Mouse (Mus musculus): ENCODE data around the gene Arl13b. TPM values are rescaled to one million over a fixed set of nuclear protein-coding genes. Genes with fewer than 3 reads are reported as not detected.
A peak's percentile ranks its signal among the peaks of the same experiment; 100 is the strongest.

Gene Arl13b
- total and polyA plus RNA-seq, 2 experiments from 2014 or later: 7.1 to 8.9 TPM

- TF ChIP-seq CTCF (IDR thresholded peaks at IDR 0.05; ENCODE audit: low read depth) (no peak), EP300 (IDR thresholded peaks at IDR 0.05; ENCODE audit: low read depth) (no peak)
- Histone ChIP-seq H3K36me3 (replicated peaks; ENCODE audit: control insufficient read depth, insufficient read depth, low read length) (no peaks in the 10 kb centered on the region), H3K4me2 (ENCODE audit: low read depth, low read length) (peak within 1 kb of the TSS; percentile 76), H3K27me3 (ENCODE audit: control insufficient read depth, insufficient read depth, low read length) (no peaks in the 10 kb centered on the region), H3K27ac (ENCODE audit: low read depth) (peak within 1 kb of the TSS; percentile 73), H3K9ac (replicated peaks; ENCODE audit: low read depth, low read length) (peak within 1 kb of the TSS; percentile 84), H3K4me3 (ENCODE audit: low read depth, low read length) (peak within 1 kb of the TSS; percentile 62), H3K9me3 (replicated peaks; ENCODE audit: control insufficient read depth, low read length) (no peaks in the 10 kb centered on the region), H3K4me1 (ENCODE audit: control insufficient read depth, insufficient read depth) (no peaks in the 10 kb centered on the region)
- peak; percentile 95 for ATAC-seq (ENCODE audit: insufficient read depth, low read depth)
- DNase-seq (ENCODE audit: low spot score): peak; percentile 60
- WGBS: 4% methylated on average over 38 of the region's 42 CpGs
These were observed 7.6 kb upstream of the Arl13b start, which contains the start of gene Pros1 for GRCm38 (mm10) chr16:62854191-62855068. Gene Pros1 (plus strand): TSS chr16:62854307.

GRCm38 (mm10) chr16:62853611-62854126 lies 6.8 kb upstream of the Arl13b start:
- 20% methylated on average over 3 of the region's 3 CpGs for WGBS
- DNase-seq (ENCODE audit: low spot score): no peak
- H3K27me3 ChIP-seq (ENCODE audit: control insufficient read depth, insufficient read depth, low read length): no peaks in the 10 kb centered on the region

GRCm38 (mm10) chr16:62852464-62853252 lies 5.8 kb upstream of the Arl13b start:
- Histone ChIP-seq H3K9me3 (replicated peaks; ENCODE audit: control insufficient read depth, low read length) (no peaks in the 10 kb centered on the region), H3K4me3 (ENCODE audit: low read depth, low read length) (no peak overlapping the region), H3K27me3 (ENCODE audit: control insufficient read depth, insufficient read depth, low read length) (no peaks in the 10 kb centered on the region), H3K9ac (replicated peaks; ENCODE audit: low read depth, low read length) (no peak overlapping the region), H3K4me2 (ENCODE audit: low read depth, low read length) (no peak overlapping the region), H3K4me1 (ENCODE audit: control insufficient read depth, insufficient read depth) (no peaks in the 10 kb centered on the region), H3K36me3 (replicated peaks; ENCODE audit: control insufficient read depth, insufficient read depth, low read length) (no peaks in the 10 kb centered on the region), H3K27ac (ENCODE audit: low read depth) (no peak overlapping the region)
- TF ChIP-seq CTCF (IDR thresholded peaks at IDR 0.05; ENCODE audit: low read depth): no peak
- no peak for TF ChIP-seq EP300 (IDR thresholded peaks at IDR 0.05; ENCODE audit: low read depth)
- ATAC-seq (ENCODE audit: insufficient read depth, low read depth): no peak
- 79% methylated on average over 3 of the region's 3 CpGs for WGBS
- DNase-seq (ENCODE audit: low spot score): no peak

More at GRCm38 (mm10) chr16:62853611-62854126, 6.8 kb upstream of the Arl13b start:
- Histone ChIP-seq H3K9ac (replicated peaks; ENCODE audit: low read depth, low read length) (peak overlapping the region; percentile 84), H3K4me3 (ENCODE audit: low read depth, low read length) (peak overlapping the region; percentile 62), H3K27ac (ENCODE audit: low read depth) (peak overlapping the region; percentile 73), H3K36me3 (replicated peaks; ENCODE audit: control insufficient read depth, insufficient read depth, low read length) (no peaks in the 10 kb centered on the region), H3K9me3 (replicated peaks; ENCODE audit: control insufficient read depth, low read length) (no peaks in the 10 kb centered on the region), H3K4me2 (ENCODE audit: low read depth, low read length) (peak overlapping the region; percentile 76), H3K4me1 (ENCODE audit: control insufficient read depth, insufficient read depth) (no peaks in the 10 kb centered on the region)
- ATAC-seq (ENCODE audit: insufficient read depth, low read depth): peak; percentile 29; the same call in 1 of the 2 replicates
- TF ChIP-seq CTCF (IDR thresholded peaks at IDR 0.05; ENCODE audit: low read depth): no peak
- TF ChIP-seq EP300 (IDR thresholded peaks at IDR 0.05; ENCODE audit: low read depth): no peak

GRCm38 (mm10) chr16:62845341-62845740 lies 1.5 kb downstream of the Arl13b start:
- Histone ChIP-seq H3K4me2 (ENCODE audit: low read depth, low read length) (no peak overlapping the region), H3K27ac (ENCODE audit: low read depth) (no peak overlapping the region), H3K9me3 (replicated peaks; ENCODE audit: control insufficient read depth, low read length) (no peaks in the 10 kb centered on the region), H3K4me3 (ENCODE audit: low read depth, low read length) (no peak overlapping the region), H3K4me1 (ENCODE audit: control insufficient read depth, insufficient read depth) (no peaks in the 10 kb centered on the region), H3K9ac (replicated peaks; ENCODE audit: low read depth, low read length) (no peak overlapping the region), H3K36me3 (replicated peaks; ENCODE audit: control insufficient read depth, insufficient read depth, low read length) (no peaks in the 10 kb centered on the region), H3K27me3 (ENCODE audit: control insufficient read depth, insufficient read depth, low read length) (no peaks in the 10 kb centered on the region)
- ATAC-seq (ENCODE audit: insufficient read depth, low read depth) (no peak), DNase-seq (ENCODE audit: low spot score) (no peak)
- no peak for TF ChIP-seq EP300 (IDR thresholded peaks at IDR 0.05; ENCODE audit: low read depth)
- 79% methylated on average over 6 of the region's 6 CpGs for WGBS

GRCm38 (mm10) chr16:62834016-62834735 lies 12.7 kb downstream of the Arl13b start:
- Histone ChIP-seq H3K27me3 (ENCODE audit: control insufficient read depth, insufficient read depth, low read length) (no peaks in the 10 kb centered on the region), H3K4me3 (ENCODE audit: low read depth, low read length) (no peak overlapping the region), H3K9ac (replicated peaks; ENCODE audit: low read depth, low read length) (no peak overlapping the region), H3K27ac (ENCODE audit: low read depth) (no peak overlapping the region), H3K4me1 (ENCODE audit: control insufficient read depth, insufficient read depth) (no peaks in the 10 kb centered on the region), H3K36me3 (replicated peaks; ENCODE audit: control insufficient read depth, insufficient read depth, low read length) (no peaks in the 10 kb centered on the region), H3K9me3 (replicated peaks; ENCODE audit: control insufficient read depth, low read length) (no peaks in the 10 kb centered on the region), H3K4me2 (ENCODE audit: low read depth, low read length) (no peak overlapping the region)
- TF ChIP-seq CTCF (IDR thresholded peaks at IDR 0.05; ENCODE audit: low read depth): no peak
- TF ChIP-seq EP300 (IDR thresholded peaks at IDR 0.05; ENCODE audit: low read depth): no peak
- DNase-seq (ENCODE audit: low spot score) (no peak), ATAC-seq (ENCODE audit: insufficient read depth, low read depth) (no peak)
- WGBS: 43% methylated on average over 3 of the region's 3 CpGs

Measured in heart, postnatal 0 days (tissue).